Mouse (Mus musculus): ENCODE measurements around the gene Ripk1. TPM values are rescaled to one million over a fixed set of nuclear protein-coding genes. Genes with fewer than 3 reads are reported as not detected.
"Not testable (repeated sequence)": the region's sequence is repeated elsewhere in the genome, so short reads cannot be mapped to it uniquely, and the experiment has no call there.

Ripk1 gene
- polyA plus RNA-seq, 1 experiment from 2014 or later, result 25.0 TPM

DNA sequence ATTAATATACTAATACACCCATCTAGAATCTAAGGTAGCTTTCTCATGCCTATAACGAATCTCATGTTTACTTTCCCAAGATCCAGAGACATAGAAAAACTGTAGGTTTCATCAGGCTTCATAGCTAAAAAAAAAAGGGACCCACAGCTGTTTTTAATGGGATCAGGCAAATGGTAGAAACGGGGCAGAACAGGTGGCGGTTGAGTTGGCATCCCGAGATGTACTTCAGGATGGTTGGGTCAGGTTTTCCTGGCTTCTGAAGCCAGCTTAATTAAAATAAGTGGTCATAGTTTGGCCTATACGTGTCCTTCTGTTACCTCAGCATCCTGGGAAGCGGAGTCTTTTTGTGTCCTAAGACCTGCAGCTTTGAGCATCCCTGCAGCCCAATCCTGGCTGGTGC, 69.7 kb downstream of the Ripk1 start:
- Histone ChIP-seq H3K27me3 (replicated peaks; ENCODE audit: control insufficient read depth, insufficient read depth, low read length) (no peaks in the 10 kb centered on the region), H3K9me3 (ENCODE audit: control insufficient read depth) (no peaks in the 10 kb centered on the region), H3K36me3 (ENCODE audit: control insufficient read depth, insufficient read depth) (peaks cover 8% of the 10 kb centered on the region), H3K9ac (ENCODE audit: low read depth, low read length) (no peak overlapping the region), H3K4me2 (replicated peaks; ENCODE audit: low read depth) (no peak overlapping the region), H3K4me3 (ENCODE audit: low read depth, low read length) (no peak overlapping the region), H3K27ac (ENCODE audit: low read depth, low read length) (no peak overlapping the region), H3K4me1 (replicated peaks; ENCODE audit: control insufficient read depth, insufficient read depth, low read length) (no peaks in the 10 kb centered on the region)
- ATAC-seq, result no peak
- WGBS, result 88% methylated on average over 6 of the region's 6 CpGs
- no peak for TF ChIP-seq CTCF (IDR thresholded peaks at IDR 0.05; ENCODE audit: low read depth)

DNA sequence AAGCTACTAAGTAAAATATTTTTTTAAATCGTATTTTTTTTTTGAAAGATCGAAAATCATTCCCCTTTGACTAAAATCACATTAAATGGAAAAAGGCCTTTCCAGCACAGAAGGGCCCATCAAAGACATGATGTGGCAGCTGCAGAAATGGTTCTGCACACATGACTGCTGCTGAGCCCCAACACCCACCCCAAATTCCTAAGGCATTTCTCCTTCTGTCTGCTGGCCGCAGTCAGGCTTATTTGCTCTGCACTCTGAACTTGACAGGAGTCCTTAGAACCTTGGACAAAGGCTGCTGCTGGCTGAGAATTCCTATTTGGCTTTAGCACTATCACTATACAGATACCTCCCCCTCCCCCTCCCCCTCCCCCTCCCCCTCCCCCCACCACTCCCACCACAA, 70.7 kb downstream of the Ripk1 start:
- Histone ChIP-seq H3K9ac (ENCODE audit: low read depth, low read length) (no peak overlapping the region), H3K27ac (ENCODE audit: low read depth, low read length) (no peak overlapping the region), H3K27me3 (replicated peaks; ENCODE audit: control insufficient read depth, insufficient read depth, low read length) (no peaks in the 10 kb centered on the region), H3K4me3 (ENCODE audit: low read depth, low read length) (no peak overlapping the region), H3K9me3 (ENCODE audit: control insufficient read depth) (no peaks in the 10 kb centered on the region), H3K4me1 (replicated peaks; ENCODE audit: control insufficient read depth, insufficient read depth, low read length) (no peaks in the 10 kb centered on the region), H3K36me3 (ENCODE audit: control insufficient read depth, insufficient read depth) (peaks cover 8% of the 10 kb centered on the region), H3K4me2 (replicated peaks; ENCODE audit: low read depth) (no peak overlapping the region)
- ATAC-seq, result no peak
- TF ChIP-seq CTCF (IDR thresholded peaks at IDR 0.05; ENCODE audit: low read depth), result no peak
- 80% methylated on average over 3 of the region's 3 CpGs for WGBS

DNA sequence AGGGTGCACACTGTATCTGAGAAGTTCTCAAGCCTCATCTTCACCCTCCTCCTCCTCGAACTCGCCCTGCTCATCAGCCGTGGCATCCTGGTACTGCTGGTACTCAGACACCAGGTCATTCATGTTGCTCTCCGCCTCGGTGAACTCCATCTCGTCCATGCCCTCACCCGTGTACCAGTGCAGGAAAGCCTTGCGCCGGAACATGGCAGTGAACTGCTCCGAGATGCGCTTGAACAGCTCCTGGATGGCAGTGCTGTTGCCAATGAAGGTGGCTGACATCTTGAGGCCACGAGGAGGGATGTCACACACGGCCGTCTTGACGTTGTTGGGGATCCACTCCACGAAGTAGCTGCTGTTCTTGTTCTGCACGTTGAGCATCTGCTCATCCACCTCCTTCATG, 72.3 kb downstream of the Ripk1 start:
- not testable (repeated sequence) for H3K9ac ChIP-seq (ENCODE audit: low read depth, low read length); H3K4me2 ChIP-seq (replicated peaks; ENCODE audit: low read depth); H3K4me1 ChIP-seq (replicated peaks; ENCODE audit: control insufficient read depth, insufficient read depth, low read length); H3K9me3 ChIP-seq (ENCODE audit: control insufficient read depth); H3K27ac ChIP-seq (ENCODE audit: low read depth, low read length); H3K36me3 ChIP-seq (ENCODE audit: control insufficient read depth, insufficient read depth); ATAC-seq; H3K27me3 ChIP-seq (replicated peaks; ENCODE audit: control insufficient read depth, insufficient read depth, low read length); H3K4me3 ChIP-seq (ENCODE audit: low read depth, low read length)
- 93% methylated on average over 8 of the region's 17 CpGs for WGBS

- H3K27ac ChIP-seq (ENCODE audit: low read depth, low read length); ATAC-seq; H3K4me1 ChIP-seq (replicated peaks; ENCODE audit: control insufficient read depth, insufficient read depth, low read length); H3K4me3 ChIP-seq (ENCODE audit: low read depth, low read length); H3K9ac ChIP-seq (ENCODE audit: low read depth, low read length); H3K36me3 ChIP-seq (ENCODE audit: control insufficient read depth, insufficient read depth); H3K27me3 ChIP-seq (replicated peaks; ENCODE audit: control insufficient read depth, insufficient read depth, low read length); H3K4me2 ChIP-seq (replicated peaks; ENCODE audit: low read depth); H3K9me3 ChIP-seq (ENCODE audit: control insufficient read depth): not testable (repeated sequence)
- 82% methylated on average over 6 of the region's 6 CpGs for WGBS
Measured at GRCm38 (mm10) chr13:34075893-34076292, 73.7 kb downstream of the Ripk1 start.

- Histone ChIP-seq H3K4me3 (ENCODE audit: low read depth, low read length) (peak overlapping the region; percentile 80), H3K9ac (ENCODE audit: low read depth, low read length) (peak overlapping the region; percentile 74; the same call in 1 of the 2 replicates), H3K36me3 (ENCODE audit: control insufficient read depth, insufficient read depth) (peaks cover 5% of the 10 kb centered on the region), H3K4me2 (replicated peaks; ENCODE audit: low read depth) (peak overlapping the region; percentile 99), H3K4me1 (replicated peaks; ENCODE audit: control insufficient read depth, insufficient read depth, low read length) (0 out of 2 replicates have a peak, but pooled peaks cover 3% of the 10 kb centered on the region), H3K27me3 (replicated peaks; ENCODE audit: control insufficient read depth, insufficient read depth, low read length) (no peaks in the 10 kb centered on the region), H3K9me3 (ENCODE audit: control insufficient read depth) (no peaks in the 10 kb centered on the region), H3K27ac (ENCODE audit: low read depth, low read length) (peak overlapping the region; percentile 71; the same call in 1 of the 2 replicates)
- 45% methylated on average over 20 of the region's 20 CpGs for WGBS
- TF ChIP-seq CTCF (IDR thresholded peaks at IDR 0.05; ENCODE audit: low read depth), result no peak
- no peak for ATAC-seq
Measured at GRCm38 (mm10) chr13:34076561-34077491, 74.7 kb downstream of the Ripk1 start.

DNA sequence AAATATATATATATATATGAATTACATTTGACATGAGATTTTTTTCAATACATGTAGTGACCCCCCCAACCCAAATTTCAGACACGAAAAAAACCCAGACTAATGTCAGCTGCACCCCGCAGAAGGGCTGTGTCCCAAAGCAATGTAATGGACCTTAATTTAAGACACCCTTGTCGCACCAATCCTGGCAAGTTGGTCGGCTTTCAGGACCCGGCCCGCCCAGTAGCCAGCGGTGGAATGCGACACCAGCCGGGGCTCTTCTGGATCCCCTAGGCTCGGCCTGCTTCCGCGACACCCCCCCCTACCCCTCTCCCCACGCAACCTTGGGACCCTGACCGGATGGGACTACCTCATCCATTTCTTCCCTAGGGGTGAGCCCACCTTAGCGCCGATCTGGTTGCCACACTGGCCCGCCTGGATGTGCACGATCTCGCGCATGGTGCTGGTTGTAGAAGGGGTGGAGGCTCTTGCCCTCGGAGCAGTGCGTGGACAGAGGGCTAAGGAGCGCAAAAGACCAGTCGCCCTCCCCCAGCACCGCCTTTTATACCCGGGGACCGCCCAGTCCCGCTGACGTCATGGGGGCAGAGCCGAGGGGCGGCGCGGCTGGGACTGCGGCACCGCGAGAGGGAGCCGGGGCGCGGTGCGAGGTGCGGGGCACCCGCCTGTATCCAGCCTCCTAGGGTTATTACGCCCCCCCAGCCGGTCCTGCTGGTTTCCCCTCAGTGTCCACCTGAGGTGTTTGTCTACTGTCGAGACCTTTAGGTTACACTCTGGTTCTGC, 75.5 kb downstream of the Ripk1 start, which contains the start of gene Tubb2a:
TSS of gene Tubb2a (minus strand) at position 516 of the 780 bp plus-strand sequence.
- H3K27ac ChIP-seq (ENCODE audit: low read depth, low read length), result peak within 1 kb of the TSS; percentile 71
- H3K9ac ChIP-seq (ENCODE audit: low read depth, low read length), result peak within 1 kb of the TSS; percentile 74
- H3K4me3 ChIP-seq (ENCODE audit: low read depth, low read length), result peak within 1 kb of the TSS; percentile 80
- ATAC-seq, result peak; percentile 86
- peak within 1 kb of the TSS; percentile 99 for H3K4me2 ChIP-seq (replicated peaks; ENCODE audit: low read depth)
- H3K27me3 ChIP-seq (replicated peaks; ENCODE audit: control insufficient read depth, insufficient read depth, low read length), result no peaks in the 10 kb centered on the region
- peaks cover 5% of the 10 kb centered on the region for H3K36me3 ChIP-seq (ENCODE audit: control insufficient read depth, insufficient read depth)
- TF ChIP-seq CTCF (IDR thresholded peaks at IDR 0.05; ENCODE audit: low read depth), result peak; percentile 83
- no peaks in the 10 kb centered on the region for H3K9me3 ChIP-seq (ENCODE audit: control insufficient read depth)
- WGBS, result 2% methylated on average over 41 of the region's 45 CpGs
- H3K4me1 ChIP-seq (replicated peaks; ENCODE audit: control insufficient read depth, insufficient read depth, low read length), result 0 out of 2 replicates have a peak, but pooled peaks cover 3% of the 10 kb centered on the region
